Mouse (Mus musculus) hindbrain, embryonic 11.5 days (tissue): ENCODE measurements around the gene Hook2. TPM values are rescaled to one million over a fixed set of nuclear protein-coding genes. Genes with fewer than 3 reads are reported as not detected.

Experiments
- ATAC-seq: fragments of 200-750 bp; cut with Nextera tagmentation; 2 replicates; pipeline ENCODE4 v1.8.0; 2017; ENCODE audit warnings: mild to moderate bottlenecking, moderate TSS enrichment, moderate library complexity; ENCODE audit not compliant: low FRiP score
- DNase-seq: peaks from one replicate; pipeline ENCODE4 v3.0.0-alpha.2; 2015; ENCODE audit warnings: low spot score
- H3K27ac ChIP-seq: fragments of 300-500 bp; sonication (generic); 2 replicates; pipeline ENCODE4 v1.5.1; 2014; ENCODE audit warnings: mild to moderate bottlenecking, low read depth, low read length
- H3K27me3 ChIP-seq: fragments of 300-500 bp; sonication (generic); 2 replicates; pipeline ENCODE4 v1.6.1; 2014; ENCODE audit warnings: mild to moderate bottlenecking, low read length, moderate library complexity, mixed read lengths; ENCODE audit not compliant: control insufficient read depth, insufficient read depth
- H3K36me3 ChIP-seq: fragments of 300-500 bp; sonication (generic); 2 replicates; pipeline ENCODE4 v1.6.1; 2014; ENCODE audit warnings: mild to moderate bottlenecking, low read length, moderate library complexity, mixed read lengths; ENCODE audit not compliant: control insufficient read depth, insufficient read depth
- H3K4me1 ChIP-seq: fragments of 300-500 bp; sonication (generic); replicated peaks from 2 replicates; pipeline ENCODE4 v1.6.1; 2014; ENCODE audit warnings: low read length, mixed read lengths; ENCODE audit not compliant: control insufficient read depth, insufficient read depth
- H3K4me2 ChIP-seq: fragments of 300-500 bp; sonication (generic); replicated peaks from 2 replicates; pipeline ENCODE4 v1.6.1; 2014; ENCODE audit warnings: mild to moderate bottlenecking, low read depth, low read length
- H3K4me3 ChIP-seq: fragments of 300-500 bp; sonication (generic); 2 replicates; pipeline ENCODE4 v1.5.1; 2014; ENCODE audit warnings: low read depth, low read length
- H3K9ac ChIP-seq: fragments of 300-500 bp; sonication (generic); 2 replicates; pipeline ENCODE4 v1.6.1; 2014; ENCODE audit warnings: low read depth, low read length
- H3K9me3 ChIP-seq: fragments of 300-500 bp; sonication (generic); 2 replicates; pipeline ENCODE4 v1.6.1; 2016; ENCODE audit warnings: low read length; ENCODE audit not compliant: control insufficient read depth
- WGBS: fragments of 180-500 bp; shearing (Covaris S2); extraction: QIAGEN DNeasy Blood & Tissue Kit; methylation state at CpG from one replicate; pipeline ENCODE4 v1.1.7; 2014; 5-methylcytosine and 5-hydroxymethylcytosine counted together
- polyA plus RNA-seq: library from polyadenylated mRNA; unstranded; fragments of >200 nt; fragmentation: Nextera tagmentation; extraction: Ambion mirVana; gene quantifications from 2 replicates; pipeline ENCODE4 v1.2.1, GENCODE M21; 2014

Hook2 gene
- polyA plus RNA-seq, 1 experiment from 2014 or later = 10.3 TPM

- Histone ChIP-seq H3K4me2 (peak overlapping the region; percentile 60), H3K36me3 (peaks cover 8% of the 10 kb centered on the region; the same call in 1 of the 2 replicates), H3K27ac (peak overlapping the region; percentile 75; the same call in 1 of the 2 replicates), H3K9me3 (no peaks in the 10 kb centered on the region), H3K4me3 (peak overlapping the region; percentile 100), H3K27me3 (no peaks in the 10 kb centered on the region), H3K9ac (peak overlapping the region; percentile 100), H3K4me1 (peaks cover 10% of the 10 kb centered on the region)
- ATAC-seq = no peak
- 2% methylated on average over 13 of the region's 13 CpGs for WGBS
- peak; percentile 35 for DNase-seq
Measured at GRCm38 (mm10) chr8:85027516-85027855, 37.1 kb downstream of the Hook2 start.

- Histone ChIP-seq H3K27ac (no peak overlapping the region), H3K9ac (peak overlapping the region; percentile 100), H3K4me1 (peaks cover 10% of the 10 kb centered on the region), H3K9me3 (no peaks in the 10 kb centered on the region), H3K36me3 (peaks cover 8% of the 10 kb centered on the region; the same call in 1 of the 2 replicates), H3K4me3 (peak overlapping the region; percentile 100), H3K27me3 (no peaks in the 10 kb centered on the region), H3K4me2 (peak overlapping the region; percentile 60)
- no peak for ATAC-seq
- WGBS = 27% methylated on average over 2 of the region's 2 CpGs
- no peak for DNase-seq
Measured at GRCm38 (mm10) chr8:85027922-85028321, 37.5 kb downstream of the Hook2 start.

GRCm38 (mm10) chr8:85029271-85029670, 38.9 kb downstream of the Hook2 start:
- H3K4me3 ChIP-seq = no peak overlapping the region
- H3K27me3 ChIP-seq = no peaks in the 10 kb centered on the region
- H3K4me1 ChIP-seq = peaks cover 10% of the 10 kb centered on the region
- H3K9me3 ChIP-seq = no peaks in the 10 kb centered on the region
- 90% methylated on average over 14 of the region's 14 CpGs for WGBS
- 0 out of 2 replicates have a peak, but pooled peaks cover 5% of the 10 kb centered on the region for H3K36me3 ChIP-seq
- DNase-seq (no peak), ATAC-seq (no peak)
- H3K27ac ChIP-seq = no peak overlapping the region
- no peak overlapping the region for H3K9ac ChIP-seq
- H3K4me2 ChIP-seq = peak overlapping the region; percentile 60; the same call in 1 of the 2 replicates

- 87% methylated on average over 4 of the region's 4 CpGs for WGBS
- H3K9ac ChIP-seq = no peak overlapping the region
- H3K27me3 ChIP-seq = no peaks in the 10 kb centered on the region
- DNase-seq = no peak
- no peaks in the 10 kb centered on the region for H3K9me3 ChIP-seq
- ATAC-seq = no peak
- 0 out of 2 replicates have a peak, but pooled peaks cover 5% of the 10 kb centered on the region for H3K36me3 ChIP-seq
- H3K4me2 ChIP-seq = no peak overlapping the region
- no peak overlapping the region for H3K27ac ChIP-seq
- no peak overlapping the region for H3K4me3 ChIP-seq
- H3K4me1 ChIP-seq = peaks cover 12% of the 10 kb centered on the region
Measured at GRCm38 (mm10) chr8:85032622-85033311, 42.4 kb downstream of the Hook2 start.

- DNase-seq = no peak
Measured at GRCm38 (mm10) chr8:85033867-85034266, 43.5 kb downstream of the Hook2 start.

GRCm38 (mm10) chr8:85034764-85035163, 44.4 kb downstream of the Hook2 start:
- peak overlapping the region; percentile 89 for H3K4me2 ChIP-seq
- 4% methylated on average over 13 of the region's 13 CpGs for WGBS
- H3K9me3 ChIP-seq = no peaks in the 10 kb centered on the region
- no peak overlapping the region for H3K9ac ChIP-seq
- H3K4me3 ChIP-seq = peak overlapping the region; percentile 79; the same call in 1 of the 2 replicates
- no peaks in the 10 kb centered on the region for H3K27me3 ChIP-seq
- ATAC-seq = no peak
- H3K27ac ChIP-seq = no peak overlapping the region
- peaks cover 6% of the 10 kb centered on the region; the same call in 1 of the 2 replicates for H3K4me1 ChIP-seq
- peak; percentile 80 for DNase-seq
- 0 out of 2 replicates have a peak, but pooled peaks cover 2% of the 10 kb centered on the region for H3K36me3 ChIP-seq

More at GRCm38 (mm10) chr8:85033867-85034266, 43.5 kb downstream of the Hook2 start:
- Histone ChIP-seq H3K27ac (no peak overlapping the region), H3K9me3 (no peaks in the 10 kb centered on the region), H3K4me3 (no peak overlapping the region), H3K9ac (no peak overlapping the region), H3K27me3 (no peaks in the 10 kb centered on the region), H3K4me2 (no peak overlapping the region), H3K36me3 (0 out of 2 replicates have a peak, but pooled peaks cover 5% of the 10 kb centered on the region), H3K4me1 (peaks cover 8% of the 10 kb centered on the region; the same call in 1 of the 2 replicates)
- ATAC-seq = no peak
- WGBS = 60% methylated on average over 1 of the region's 1 CpGs

GRCm38 (mm10) chr8:85035165-85035727, 44.8 kb downstream of the Hook2 start:
- peak overlapping the region; percentile 89 for H3K4me2 ChIP-seq
- no peak for DNase-seq
- H3K4me1 ChIP-seq = peaks cover 6% of the 10 kb centered on the region; the same call in 1 of the 2 replicates
- H3K9ac ChIP-seq = peak overlapping the region; percentile 74
- no peak for ATAC-seq
- no peaks in the 10 kb centered on the region for H3K27me3 ChIP-seq
- H3K27ac ChIP-seq = no peak overlapping the region
- 0 out of 2 replicates have a peak, but pooled peaks cover 2% of the 10 kb centered on the region for H3K36me3 ChIP-seq
- 8% methylated on average over 12 of the region's 12 CpGs for WGBS
- H3K4me3 ChIP-seq = peak overlapping the region; percentile 79
- H3K9me3 ChIP-seq = no peaks in the 10 kb centered on the region

GRCm38 (mm10) chr8:85035728-85036310, 45.4 kb downstream of the Hook2 start:
- Histone ChIP-seq H3K9me3 (no peaks in the 10 kb centered on the region), H3K4me1 (peaks cover 6% of the 10 kb centered on the region; the same call in 1 of the 2 replicates), H3K4me3 (peak overlapping the region; percentile 79), H3K9ac (peak overlapping the region; percentile 74), H3K4me2 (peak overlapping the region; percentile 89), H3K27ac (peak overlapping the region; percentile 88), H3K36me3 (no peaks in the 10 kb centered on the region), H3K27me3 (no peaks in the 10 kb centered on the region)
- peak; percentile 36 for DNase-seq
- 2% methylated on average over 15 of the region's 15 CpGs for WGBS
- ATAC-seq = peak; percentile 4
